Mouse (Mus musculus) adrenal gland, postnatal 4 days (tissue): ENCODE results near the gene Gramd4. TPM values are rescaled to one million over a fixed set of nuclear protein-coding genes. Genes with fewer than 3 reads are reported as not detected.
"Not testable (repeated sequence)": the region's sequence is repeated elsewhere in the genome, so short reads cannot be mapped to it uniquely, and the experiment has no call there.

Experiments used
- DNase-seq, 2 experiments: peaks; one replicate each; pipeline ENCODE4 v3.0.0; 2021 to 2022; ENCODE audit warnings: low spot score in 2 of 2, mixed read lengths in 2 of 2
- total RNA-seq, 2 experiments: library from RNA; stranded (reverse); gene quantifications; 2 replicates each; pipeline ENCODE4 v1.2.3; 2021

Gene Gramd4
- total RNA-seq, 2 experiments from 2014 or later, result 22.9 to 23.1 TPM

DNA sequence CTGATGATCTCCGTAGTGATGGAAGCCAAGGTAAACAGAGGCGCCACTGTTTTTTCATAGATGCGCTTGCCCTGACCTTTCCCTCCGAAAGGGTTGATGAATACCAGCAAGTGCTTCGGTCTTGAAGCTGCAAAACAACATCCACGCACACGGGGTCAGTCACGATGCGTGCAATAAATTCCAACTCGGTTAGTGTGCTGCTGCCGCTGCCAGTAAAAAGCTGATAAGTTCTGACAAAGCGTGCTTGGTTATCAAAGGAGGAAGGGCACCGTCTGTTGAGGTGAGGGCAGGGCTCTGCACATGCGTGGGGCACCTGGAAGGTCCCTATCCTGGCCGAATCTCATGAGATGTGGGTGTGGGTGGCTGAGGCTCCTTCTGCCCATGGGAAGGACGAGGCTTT is 101.6 kb downstream of the Gramd4 start:
- no peak for DNase-seq

DNA sequence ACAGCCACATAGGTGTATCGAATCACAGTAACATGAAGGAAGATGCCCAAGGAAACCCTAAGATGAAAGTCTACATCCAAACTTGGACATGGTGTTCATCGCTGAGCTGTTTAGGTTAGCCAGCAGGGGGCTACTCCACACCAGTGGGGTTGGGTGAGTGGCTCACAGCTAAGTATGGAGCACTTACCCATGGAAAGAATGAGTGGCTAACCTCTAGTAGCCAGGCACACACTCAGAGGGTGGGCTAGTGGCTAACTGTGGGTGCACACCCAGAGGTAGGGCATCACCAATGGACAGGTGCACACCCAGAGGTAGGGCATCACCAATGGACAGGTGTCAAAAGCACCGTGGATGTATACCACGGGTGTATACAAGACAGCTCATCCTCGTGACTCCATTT is 102.2 kb downstream of the Gramd4 start:
- DNase-seq, result no peak

DNA sequence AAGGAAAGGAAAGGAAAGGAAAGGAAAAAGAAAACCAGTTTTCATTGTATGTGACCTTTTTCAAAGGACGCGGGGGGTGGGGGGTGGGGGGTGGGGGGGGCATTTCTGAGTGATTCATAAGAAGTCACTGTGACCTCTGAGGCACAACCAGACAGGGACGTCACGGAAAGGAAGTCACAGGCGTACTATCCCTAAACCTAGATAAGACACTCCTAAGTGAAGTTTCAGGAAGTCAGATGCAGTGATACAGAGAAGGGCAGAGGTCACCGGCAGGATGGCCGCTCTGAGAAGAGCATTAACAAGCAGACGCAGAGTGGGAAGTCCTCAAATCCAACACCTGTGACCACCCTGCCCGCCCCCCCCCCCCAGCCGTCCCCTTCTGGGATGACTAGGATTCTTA is 103.4 kb downstream of the Gramd4 start:
- no peak for DNase-seq

DNA sequence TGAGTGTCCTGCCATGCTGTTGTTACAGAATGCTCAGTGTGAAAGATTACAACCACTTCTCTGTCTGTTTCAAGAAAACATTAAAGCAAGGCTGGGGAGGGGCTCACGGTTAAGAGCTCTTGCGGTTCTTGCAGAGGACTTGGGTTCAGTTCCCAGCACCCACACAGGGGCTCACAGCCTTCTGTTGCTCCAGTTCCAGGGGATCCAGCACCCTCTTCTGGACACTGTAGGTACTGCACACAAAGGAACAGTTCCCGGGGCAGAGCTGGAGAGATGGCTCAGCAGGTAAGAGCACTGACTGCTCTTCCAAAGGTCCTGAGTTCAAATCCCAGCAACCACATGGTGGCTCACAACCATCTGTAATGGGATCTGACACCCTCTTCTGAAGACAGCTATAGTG is 104.3 kb downstream of the Gramd4 start:
- DNase-seq, result not testable (repeated sequence)

DNA sequence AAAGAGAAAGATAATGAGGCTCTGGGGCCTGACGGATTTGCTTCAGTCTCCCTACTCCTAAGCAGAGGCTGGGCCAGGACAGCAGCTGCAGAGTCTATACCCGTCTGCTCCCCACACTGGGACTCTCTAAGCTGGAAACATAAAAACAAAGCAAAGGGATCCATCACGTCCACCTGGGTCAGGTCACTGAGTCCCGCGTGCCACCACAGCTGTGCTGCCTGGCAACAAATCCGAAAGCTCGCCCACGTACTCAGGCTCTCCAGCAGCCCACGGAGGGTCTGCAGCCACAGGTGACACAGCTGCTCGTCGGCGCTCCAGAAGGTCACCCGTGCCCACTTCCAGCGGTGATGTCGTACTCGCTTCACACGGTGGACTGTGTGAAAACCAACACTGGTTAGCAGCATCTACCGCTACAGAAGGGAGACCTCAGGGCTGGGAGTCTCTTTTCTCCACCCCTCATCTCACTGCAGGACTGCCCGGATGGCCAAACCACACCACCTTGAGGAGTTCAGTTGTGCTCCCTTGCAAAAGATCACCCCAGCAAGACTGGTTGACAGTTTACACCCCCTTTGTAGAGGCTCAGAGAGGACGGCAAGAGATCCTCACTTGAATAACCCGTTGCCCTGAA is 107.3 kb downstream of the Gramd4 start:
- no peak for DNase-seq

DNA sequence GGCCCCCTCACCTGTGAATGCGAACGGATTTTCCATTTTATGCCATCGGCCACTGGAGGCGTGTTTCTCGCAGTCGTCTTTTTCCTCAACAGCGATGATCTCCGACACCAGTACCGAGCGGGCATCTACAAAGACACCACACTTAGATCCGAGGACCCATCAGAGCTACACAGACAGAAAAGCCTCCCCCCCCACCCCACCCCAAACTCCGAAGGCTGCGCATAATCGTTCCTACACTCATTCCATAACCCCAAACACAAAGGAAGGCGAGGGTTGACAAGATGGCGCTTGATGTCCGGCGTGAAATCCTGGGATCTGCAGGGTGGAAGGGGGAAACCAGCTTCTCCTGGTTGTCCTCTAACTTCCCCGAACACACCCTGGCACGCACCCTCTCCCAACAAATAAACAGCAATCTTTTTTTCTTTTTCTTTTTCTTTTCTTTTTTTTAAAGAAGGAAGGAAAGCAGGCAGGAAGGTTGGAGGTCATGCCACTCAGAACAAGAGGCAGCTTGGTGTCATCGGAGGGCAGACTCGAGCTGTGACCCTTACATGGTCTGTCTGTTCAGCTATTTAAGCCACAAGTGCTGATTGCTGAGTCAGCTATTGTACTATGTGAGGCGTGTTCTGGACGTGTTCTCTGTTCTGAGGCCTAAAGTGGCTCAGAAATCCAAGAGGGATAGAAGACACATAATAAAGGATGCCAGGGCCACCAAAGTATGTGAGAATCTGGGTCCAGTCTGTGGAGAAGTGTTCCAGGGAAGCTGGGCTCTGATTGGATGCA is 108.5 kb downstream of the Gramd4 start:
- DNase-seq, result no peak

DNA sequence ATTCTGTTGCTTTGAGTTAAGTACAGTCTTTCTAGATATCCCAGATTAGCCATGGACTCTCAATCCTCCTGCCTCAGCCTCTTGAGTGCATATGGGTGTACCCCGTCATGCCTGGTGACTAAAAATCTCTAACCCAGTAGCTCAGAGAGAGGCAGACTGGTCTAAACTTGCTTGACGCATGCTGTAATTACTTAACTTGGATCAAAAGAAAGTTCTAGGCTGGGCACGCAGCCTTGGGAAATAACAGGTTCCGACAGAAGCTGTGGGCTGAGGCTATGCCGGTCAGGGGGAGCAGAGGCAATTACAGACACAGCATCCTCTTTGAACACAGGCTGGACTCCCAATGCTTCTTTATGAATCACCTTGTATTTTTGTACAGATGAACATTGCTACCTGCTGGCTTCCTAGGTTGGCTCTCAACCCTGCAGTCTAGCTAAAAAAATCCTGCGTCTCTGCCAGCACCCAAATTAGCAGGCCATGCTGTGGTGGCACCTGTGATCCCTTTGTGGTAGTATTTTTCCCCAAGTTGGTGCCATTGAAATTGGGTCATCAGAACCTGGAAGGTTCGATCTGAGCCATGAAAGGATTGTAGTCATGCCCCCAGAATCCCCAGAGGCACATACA is 109.6 kb downstream of the Gramd4 start:
- no peak for DNase-seq

DNA sequence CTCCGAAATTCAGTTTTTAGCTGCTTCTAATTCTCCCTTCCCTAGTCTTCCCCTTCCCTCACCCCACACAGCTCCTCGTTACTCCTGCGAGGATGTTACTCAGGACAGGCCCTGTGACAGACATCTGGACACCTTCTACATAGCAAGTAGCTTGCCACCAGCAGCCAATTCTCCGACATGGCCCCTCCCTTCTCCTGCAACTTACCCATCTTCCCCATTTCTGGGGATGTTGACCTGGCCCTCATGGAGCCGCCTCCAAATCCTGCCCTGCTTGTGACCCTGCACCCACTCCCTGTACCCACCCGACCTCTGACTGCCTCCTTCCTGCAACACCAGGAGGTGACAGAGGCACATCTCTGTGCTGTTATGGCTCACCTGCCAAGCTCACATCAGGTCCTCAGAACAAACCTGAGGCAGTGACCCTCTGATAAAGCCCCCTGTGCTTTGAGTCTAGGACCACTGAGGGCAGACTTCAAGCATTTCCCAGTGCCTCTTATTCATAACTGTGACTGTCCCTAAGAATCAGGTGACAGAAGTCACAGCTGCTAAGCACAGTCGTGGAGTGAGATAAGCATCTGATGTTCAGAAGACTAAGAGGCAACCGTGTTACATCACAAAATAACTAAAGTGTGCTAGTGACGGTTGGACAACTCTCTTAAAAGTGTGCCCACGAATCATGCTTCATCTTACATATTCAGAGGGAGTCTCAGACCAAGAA is 110.5 kb downstream of the Gramd4 start:
- no peak for DNase-seq

DNA sequence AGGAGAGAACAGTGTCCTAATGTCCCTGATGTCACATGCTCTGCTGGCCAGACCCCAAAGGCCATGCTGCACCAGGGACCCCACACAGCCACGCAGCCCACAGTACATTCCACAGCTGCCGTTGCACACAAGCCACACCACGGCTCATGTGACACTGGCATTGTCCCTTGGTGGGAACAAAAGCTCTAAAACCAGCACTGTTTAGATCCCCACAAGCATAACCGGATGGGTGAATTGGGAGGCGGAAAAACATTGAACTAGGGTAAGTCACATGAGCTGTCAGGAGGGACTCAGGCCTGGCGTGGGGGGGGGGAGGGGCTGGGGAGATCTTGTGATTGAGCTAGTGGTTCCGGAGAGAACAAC is 111.0 kb downstream of the Gramd4 start:
- no peak for DNase-seq

DNA sequence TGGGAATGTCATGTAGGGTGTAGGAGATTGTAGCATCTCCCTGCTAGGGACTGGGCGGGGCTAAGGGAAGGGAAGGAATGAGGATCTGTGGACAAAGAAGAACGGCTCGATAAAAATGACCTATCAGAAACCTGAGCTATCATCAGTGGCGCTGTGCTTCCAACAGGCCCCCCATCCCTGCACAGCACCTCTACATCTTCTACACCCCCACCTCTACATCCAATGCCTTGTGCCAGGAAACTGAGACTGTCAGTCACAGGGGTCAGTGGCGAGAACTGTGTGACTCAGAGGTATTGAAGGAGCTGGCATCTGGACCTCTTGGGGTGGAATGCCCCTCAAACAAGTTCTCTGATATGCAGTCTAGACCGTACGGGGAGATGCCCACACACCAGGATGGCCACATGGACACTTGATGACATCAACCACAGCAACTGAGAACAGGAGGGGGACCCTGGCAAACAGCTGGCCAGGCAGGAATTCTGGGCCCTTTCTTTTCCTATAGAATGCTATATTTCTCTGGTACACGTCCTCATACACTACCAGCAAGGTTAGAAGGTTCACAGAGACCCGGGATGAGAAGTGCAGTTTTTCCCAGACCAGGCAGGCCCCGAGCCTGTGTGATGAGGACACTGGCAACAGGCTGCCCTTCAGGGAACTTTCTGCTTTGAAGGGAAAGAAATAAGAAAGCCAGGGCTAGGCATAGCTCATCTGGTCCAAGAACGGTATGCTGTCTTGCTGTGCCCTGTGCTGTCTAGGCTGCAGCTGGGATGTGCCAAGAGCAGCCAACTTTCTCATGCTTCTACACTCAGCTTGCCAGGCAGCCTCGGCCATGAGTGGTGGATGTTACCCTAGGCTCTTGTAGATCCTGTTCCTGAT is 111.7 kb downstream of the Gramd4 start:
- no peak for DNase-seq

DNA sequence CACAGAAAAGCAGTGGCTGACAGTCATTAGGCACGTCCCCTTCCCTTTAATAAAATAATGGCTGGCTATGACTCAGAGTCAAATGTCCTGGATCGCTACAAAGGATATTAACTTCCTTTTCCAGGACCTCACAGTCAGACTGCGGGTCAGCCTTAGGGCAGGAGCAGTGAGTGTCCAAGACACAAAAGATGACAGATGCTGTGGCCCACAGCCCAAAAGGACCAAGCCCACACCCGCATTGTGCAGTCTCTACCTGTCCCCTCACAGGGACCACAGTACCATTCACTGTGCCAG is 112.3 kb downstream of the Gramd4 start:
- DNase-seq, result no peak

DNA sequence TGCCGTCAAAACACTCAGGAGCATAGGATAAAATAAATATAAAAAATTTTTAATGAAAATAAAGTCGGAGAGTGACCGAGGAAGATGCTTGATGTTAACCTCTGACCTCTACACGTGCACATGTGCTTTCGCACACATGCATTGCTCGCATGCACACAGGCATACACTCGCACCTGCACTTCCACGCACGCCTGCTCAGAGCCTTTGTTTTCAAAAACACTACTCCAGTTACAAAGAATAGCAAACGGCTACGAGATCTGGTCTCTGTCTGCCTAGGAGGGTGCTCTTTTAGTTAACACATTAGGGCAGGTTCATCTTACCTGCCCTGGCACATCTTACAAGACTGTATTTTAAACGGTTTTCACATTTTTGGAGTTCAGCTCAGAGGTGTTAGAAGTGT is 113.8 kb downstream of the Gramd4 start:
- DNase-seq, result no peak

DNA sequence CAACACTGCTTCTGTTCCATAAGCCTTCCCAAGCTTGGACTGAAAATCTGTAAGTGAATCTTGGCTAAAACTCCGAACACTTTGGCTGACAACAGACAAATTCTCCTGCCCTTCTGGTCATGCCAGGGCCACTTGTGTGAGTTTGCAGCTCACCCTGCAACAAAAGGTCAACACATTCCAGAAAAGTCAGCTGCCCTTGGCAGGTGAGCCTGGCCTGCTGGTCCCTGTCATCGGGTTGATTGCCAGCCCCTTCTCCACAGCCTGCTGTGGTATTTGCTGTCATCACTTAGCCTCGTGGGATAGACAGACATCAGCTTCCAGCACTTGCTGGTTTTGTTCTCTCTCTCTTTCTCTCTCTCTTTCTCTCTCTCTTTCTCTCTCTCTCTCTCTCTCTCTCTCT is 114.6 kb downstream of the Gramd4 start:
- DNase-seq, result no peak

DNA sequence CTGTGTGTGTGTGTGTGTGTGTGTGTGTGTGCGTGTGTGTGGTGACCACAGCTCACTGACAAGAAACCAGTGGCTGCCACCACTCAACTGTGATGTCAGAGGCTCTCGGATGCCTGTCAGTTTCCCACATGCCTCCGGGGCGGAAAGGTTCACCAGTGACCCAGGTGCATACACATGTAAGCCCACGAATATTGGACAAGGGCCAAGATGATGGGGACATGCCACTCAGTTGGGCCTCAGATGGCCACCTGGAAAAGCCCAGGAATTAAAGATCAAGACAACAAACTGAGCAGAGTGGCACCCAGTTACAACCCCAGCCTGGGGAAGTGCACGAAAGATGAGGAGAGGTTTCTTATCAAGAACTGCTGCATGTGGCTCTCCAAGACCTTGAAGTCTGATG is 115.0 kb downstream of the Gramd4 start:
- no peak for DNase-seq

DNA sequence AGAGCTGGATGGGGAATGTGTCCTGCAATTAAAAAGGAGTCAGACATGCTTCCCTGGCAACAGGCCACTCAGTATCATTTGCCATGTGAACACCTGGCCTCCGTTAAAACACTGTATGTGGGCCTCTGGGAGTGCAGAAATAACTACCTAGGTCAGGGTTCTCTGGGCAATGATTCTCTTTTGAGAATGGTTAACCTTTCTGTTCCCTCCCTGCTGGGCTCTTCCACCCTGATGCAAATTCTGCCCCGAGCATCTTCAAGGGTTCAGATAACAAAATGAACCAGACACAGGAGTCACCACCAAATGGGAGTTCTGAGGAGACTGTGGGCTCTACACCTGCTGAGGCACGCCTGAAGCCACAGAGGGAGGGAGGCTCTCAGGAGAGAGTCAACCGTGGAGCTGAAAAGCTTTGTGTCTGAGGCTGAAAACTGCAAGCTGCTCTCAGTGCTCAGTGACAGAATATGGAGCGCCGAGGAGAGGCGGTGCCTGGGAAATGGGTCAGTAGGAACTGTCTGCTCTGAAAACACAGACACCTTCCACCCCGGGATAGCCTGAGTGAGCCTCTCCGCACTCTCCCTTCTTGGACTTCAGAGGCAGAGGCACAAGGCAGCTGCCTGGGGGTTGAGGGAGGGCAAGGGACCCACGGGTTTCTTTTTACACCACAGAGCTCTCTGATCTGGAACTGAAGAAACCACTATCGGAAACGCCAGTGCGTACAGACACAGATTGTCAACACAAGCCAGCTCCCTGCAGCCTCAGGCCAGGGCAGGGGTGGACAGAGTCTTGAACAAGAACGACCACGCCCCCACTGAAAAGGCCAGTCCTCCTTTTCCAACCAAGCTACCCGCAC is 115.9 kb downstream of the Gramd4 start:
- DNase-seq, result no peak

DNA sequence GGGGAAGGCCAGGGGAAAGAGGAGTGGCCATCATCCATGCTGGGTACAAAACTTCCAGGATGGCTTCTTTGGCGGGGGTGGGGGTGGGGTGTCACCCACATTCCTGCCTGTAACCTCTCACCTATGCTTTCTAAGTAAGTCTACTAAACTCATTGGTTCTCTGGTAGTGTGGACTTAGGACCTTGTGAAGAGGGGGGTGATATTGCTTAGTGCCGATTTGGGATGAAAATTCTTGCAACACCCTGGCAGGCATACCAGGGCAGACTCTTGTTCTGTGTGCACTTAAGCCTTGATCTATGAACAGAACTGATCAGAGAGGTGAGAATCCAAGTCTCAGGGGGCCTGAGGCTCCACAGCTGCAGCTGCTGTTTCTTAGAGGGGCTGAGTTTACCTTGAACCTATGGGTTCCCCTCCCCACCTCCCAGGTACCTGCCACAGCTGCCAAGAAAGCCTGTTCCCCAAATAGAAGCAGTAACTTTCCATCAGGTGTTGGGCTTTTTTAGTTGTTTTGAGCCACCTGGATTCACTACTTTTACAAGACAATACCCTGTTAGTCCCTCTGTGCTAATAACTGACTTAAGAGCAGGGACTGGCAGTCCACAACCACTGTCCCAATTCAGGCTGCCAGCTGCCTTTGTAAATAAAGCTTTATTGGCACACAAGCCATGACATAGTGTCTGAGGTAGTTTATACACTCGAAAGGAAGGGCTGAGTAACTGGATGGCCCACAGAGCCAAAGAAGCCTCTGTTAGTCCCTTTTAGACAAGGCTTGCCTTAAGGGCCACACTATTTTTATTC is 118.0 kb downstream of the Gramd4 start:
- no peak for DNase-seq

DNA sequence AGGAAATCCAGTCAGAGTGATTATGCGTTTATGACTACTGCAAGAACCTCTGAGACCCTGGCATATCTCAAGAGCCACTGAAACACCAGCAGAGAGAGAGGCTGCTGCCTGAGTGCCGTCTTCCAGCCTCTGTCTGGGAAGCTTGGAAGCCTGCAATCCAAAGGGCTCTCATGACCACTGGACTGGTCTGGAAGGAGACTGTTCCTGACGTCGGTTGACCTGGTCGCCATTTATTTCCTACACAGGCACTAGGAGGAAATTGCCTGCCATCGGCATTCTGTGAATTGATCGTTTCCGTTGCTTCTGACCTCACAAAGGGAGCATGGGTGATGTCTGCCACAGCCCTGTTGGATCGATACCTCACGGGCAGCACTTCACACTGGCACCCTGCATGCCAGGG is 118.7 kb downstream of the Gramd4 start:
- no peak for DNase-seq

DNA sequence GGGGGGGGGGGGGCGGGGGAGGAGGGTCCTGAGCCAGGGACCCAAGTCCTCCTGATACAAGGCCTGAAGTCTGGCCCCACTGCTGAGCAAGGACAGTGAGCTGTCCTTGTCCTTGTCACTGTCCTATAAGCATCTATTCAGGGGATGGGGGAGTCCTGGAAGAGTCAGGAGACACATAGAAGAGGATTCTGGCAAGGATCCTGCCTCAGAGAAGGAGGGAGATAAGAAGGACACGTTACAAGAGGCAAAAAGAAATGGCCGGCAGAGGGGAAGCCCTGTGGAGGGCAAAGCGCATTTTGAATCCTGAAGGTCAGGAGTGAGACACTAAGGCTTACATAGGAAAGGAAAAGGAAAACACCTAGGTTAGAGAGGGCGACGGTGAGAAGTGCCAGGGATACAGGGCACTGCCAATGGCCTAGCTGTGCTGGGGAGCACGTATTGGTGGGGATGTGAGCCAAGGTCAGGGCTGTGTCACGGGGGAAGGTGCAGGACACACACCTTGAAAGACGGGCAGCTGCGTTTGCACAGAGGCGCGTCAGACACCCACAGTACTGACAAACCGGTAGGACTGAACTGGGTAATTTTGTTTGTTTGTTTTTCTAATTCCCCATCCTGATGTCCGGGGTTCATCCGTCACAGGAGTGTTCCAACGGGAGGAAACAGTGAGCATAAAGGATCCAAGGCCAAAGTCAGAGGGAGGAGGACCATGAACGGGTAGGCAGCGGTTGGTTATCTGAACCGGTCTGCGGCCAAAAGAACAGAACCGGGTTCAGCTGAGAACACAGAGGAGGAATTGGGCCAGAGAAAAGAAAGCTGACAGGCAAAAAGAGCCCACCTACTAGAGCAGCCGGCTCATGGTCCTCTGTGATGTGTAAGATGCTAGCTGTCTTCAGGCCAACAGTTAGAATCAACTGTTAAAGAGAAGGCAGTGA is 119.5 kb downstream of the Gramd4 start:
- DNase-seq, result no peak
